Mouse (Mus musculus) testis, adult 10 weeks (tissue): ENCODE data around the gene Cst8. TPM values are rescaled to one million over a fixed set of nuclear protein-coding genes. Genes with fewer than 3 reads are reported as not detected.

Experiments used
- polyA plus RNA-seq: library from polyadenylated mRNA; stranded (reverse); fragments of 350-450 nt; fragmentation: Illumina TruSeq; extraction: RNeasy Lipid Tissue Mini Kit (QIAGEN cat#74804); gene quantifications from one replicate; pipeline ENCODE4 v1.2.3, GENCODE M21; 2014; ENCODE audit warnings: low read depth, low replicate concordance

The Cst8 gene
- 1,021 TPM for polyA plus RNA-seq

GRCm38 (mm10) chr2:148798485-148798884, at the start of gene Cst8:
TSS of gene Cst8 (plus strand) at chr2:148798785.

GRCm38 (mm10) chr2:148750058-148750457, 48.5 kb upstream of the Cst8 start, which contains the start of gene Cstl1:
TSS of gene Cstl1 (plus strand) at chr2:148750358.

DNA sequence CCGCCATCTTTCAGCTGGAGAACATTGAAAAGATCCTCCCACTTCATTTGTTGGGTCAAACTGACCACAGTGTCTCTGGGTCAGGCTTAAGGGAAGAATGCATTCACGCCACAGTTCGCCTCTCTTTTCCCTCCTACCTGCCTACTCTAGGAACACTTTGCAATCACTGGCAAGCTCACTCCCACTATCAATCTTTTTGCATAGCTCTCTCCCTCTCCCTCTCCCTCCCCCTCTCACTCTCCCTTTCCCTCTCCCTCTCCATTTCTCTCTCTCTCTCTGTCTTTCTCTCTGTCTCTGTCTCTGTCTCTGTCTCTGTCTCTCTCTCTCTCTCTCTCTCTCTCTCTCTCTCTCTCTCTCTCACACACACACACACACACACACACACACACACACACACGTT, 27.2 kb upstream of the Cst8 start, which contains the start of gene Cst11:
Cst11 (minus strand) TSS at position 101 of the 400 bp plus-strand sequence.

DNA sequence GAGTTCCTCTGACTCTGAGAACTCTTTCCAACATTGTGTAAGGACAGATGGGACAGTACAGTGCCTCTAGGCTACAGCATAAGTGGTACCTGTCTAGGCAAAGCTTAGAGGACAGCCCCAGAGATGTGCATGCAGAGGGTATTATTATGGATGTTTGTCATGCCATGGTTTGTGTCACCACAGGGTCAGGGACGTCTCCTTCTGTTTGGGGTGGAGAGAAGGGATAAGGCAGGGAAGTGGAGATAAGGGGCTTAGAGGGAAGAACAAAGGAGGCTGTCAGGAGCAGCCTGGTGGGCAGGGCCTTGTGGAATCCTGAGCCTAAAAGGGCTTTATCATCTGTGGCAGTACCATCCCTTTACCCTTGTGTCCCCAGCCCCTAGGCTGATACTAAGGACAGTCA, 16.9 kb upstream of the Cst8 start, which contains the start of gene 8030411F24Rik:
8030411F24Rik (plus strand) TSS at position 301 of the 400 bp plus-strand sequence.

DNA sequence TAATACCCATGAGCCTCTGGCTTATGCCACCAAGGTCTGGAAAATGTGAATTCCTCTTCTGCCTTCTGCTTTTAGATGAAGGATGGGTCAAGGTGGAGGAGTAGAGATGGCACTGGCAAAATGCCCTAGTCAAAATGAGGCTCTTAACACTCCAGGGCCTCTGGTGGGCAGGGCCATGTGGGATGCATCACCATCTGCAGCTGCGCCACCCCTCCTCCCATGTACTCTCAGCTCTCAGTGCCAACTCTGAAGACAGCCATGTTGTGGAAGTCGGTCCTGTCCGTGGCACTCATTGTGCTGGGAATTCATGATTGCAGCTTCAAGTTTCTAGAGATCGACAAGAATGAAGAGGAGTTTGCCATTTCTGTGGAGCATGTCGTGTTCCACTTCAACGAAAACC, 9.4 kb upstream of the Cst8 start, which contains the start of gene Cst12:
Cst12 (plus strand) TSS at position 220 of the 400 bp plus-strand sequence.

GRCm38 (mm10) chr2:148819909-148820308, 21.3 kb downstream of the Cst8 start, which contains the start of gene Cst13:
TSS of gene Cst13 (plus strand) at chr2:148820081.

GRCm38 (mm10) chr2:148834912-148835311, 36.3 kb downstream of the Cst8 start, which contains the start of gene Cst9:
TSS of gene Cst9 (plus strand) at chr2:148835147.

Other genes starting within 250 kb of the Cst8 start
- gene Nxt1, start 126.2 kb upstream of the Cst8 start, polyA plus RNA-seq: 44.3 TPM
- 24.6 TPM for gene Gzf1, start 117.8 kb upstream of the Cst8 start, polyA plus RNA-seq
- gene Napb, start 66.3 kb upstream of the Cst8 start, polyA plus RNA-seq: 3.0 TPM
- gene Cstl1, start 48.4 kb upstream of the Cst8 start, polyA plus RNA-seq: 160 TPM
- 0.56 TPM for gene Cst11, start 27.3 kb upstream of the Cst8 start, polyA plus RNA-seq
- 61.1 TPM for gene 8030411F24Rik, start 16.8 kb upstream of the Cst8 start, polyA plus RNA-seq
- gene Cst12, start 9.4 kb upstream of the Cst8 start, polyA plus RNA-seq: 377 TPM
- 338 TPM for gene Cst13, start 21.3 kb downstream of the Cst8 start, polyA plus RNA-seq
- gene Cst9, start 36.4 kb downstream of the Cst8 start, polyA plus RNA-seq: 758 TPM
- 84.1 TPM for gene 9230104L09Rik, start 66.3 kb downstream of the Cst8 start, polyA plus RNA-seq
- gene Cst3, start 76.9 kb downstream of the Cst8 start, polyA plus RNA-seq: 22.5 TPM
- gene Gm1330, start 204.5 kb downstream of the Cst8 start, polyA plus RNA-seq: not detected
- 0.91 TPM for gene Gm10750, start 218.5 kb downstream of the Cst8 start, polyA plus RNA-seq